8 mouse cellular contexts compared by ENCODE assay signal in genomic region chr10:95394819-95395812, GRCm38 (mm10). TPM values are rescaled to one million over a fixed set of nuclear protein-coding genes. Genes with fewer than 3 reads are reported as not detected.
A peak's percentile ranks its signal among the peaks of the same experiment; 100 is the strongest.
DNase-seq lines count a peak whose midpoint lies in the region; ATAC-seq lines count a peak whose summit lies in the region.

No protein-coding gene starts in this region.

- no peak overlapping the region for H3K27ac ChIP-seq in liver, embryonic 13.5 days
- H3K27ac ChIP-seq in forebrain, embryonic 11.5 days (ENCODE audit: low read depth, low read length): no peak overlapping the region

- intact Hi-C loops in heart, postnatal 14 days (cut with DNase I): no loop called here
- intact Hi-C loops in left cerebral cortex, postnatal 10 days (cut with DNase I): no loop called here

- no peak overlapping the region for H3K9ac ChIP-seq in liver, embryonic 13.5 days
- H3K9ac ChIP-seq in forebrain, embryonic 11.5 days (ENCODE audit: low read length): no peak overlapping the region

- H3K9me3 ChIP-seq in liver, embryonic 13.5 days (replicated peaks): no peaks in the 10 kb centered on the region
- H3K9me3 ChIP-seq in forebrain, embryonic 11.5 days (ENCODE audit: control insufficient read depth, low read length): no peaks in the 10 kb centered on the region

- no peak overlapping the region for H3K4me3 ChIP-seq in liver, embryonic 13.5 days (replicated peaks)
- H3K4me3 ChIP-seq in forebrain, embryonic 11.5 days (ENCODE audit: low read depth, low read length): no peak overlapping the region

- peaks cover 42% of the 10 kb centered on the region for H3K27me3 ChIP-seq in liver, embryonic 13.5 days
- H3K27me3 ChIP-seq in forebrain, embryonic 11.5 days (ENCODE audit: control insufficient read depth, insufficient read depth, low read length): no peaks in the 10 kb centered on the region

- ATAC-seq in liver, embryonic 13.5 days (ENCODE audit: low read depth): no peak
- no peak for ATAC-seq in forebrain, embryonic 11.5 days (replicated peaks; ENCODE audit: low FRiP score)

- H3K36me3 ChIP-seq in liver, embryonic 13.5 days: no peaks in the 10 kb centered on the region
- H3K36me3 ChIP-seq in forebrain, embryonic 11.5 days (ENCODE audit: control insufficient read depth, insufficient read depth, low read length): no peaks in the 10 kb centered on the region

- no peaks in the 10 kb centered on the region for H3K4me1 ChIP-seq in liver, embryonic 13.5 days (replicated peaks)
- peaks cover 3% of the 10 kb centered on the region; the same call in 1 of the 2 replicates for H3K4me1 ChIP-seq in forebrain, embryonic 11.5 days (replicated peaks; ENCODE audit: control insufficient read depth, insufficient read depth, low read length)

- DNase-seq in heart, adult 11 months: peak; percentile 85
- DNase-seq in heart, postnatal 14 days: no peak
- peak; percentile 42 for DNase-seq in 416B (ENCODE audit: low read depth)
- peak; percentile 51 for DNase-seq in forelimb bud, embryonic 11.5 days (ENCODE audit: low read depth, low spot score)
- no peak for DNase-seq in liver, embryonic 13.5 days
- no peak for DNase-seq in right cerebral cortex, adult 18-20 months
- DNase-seq in forebrain, embryonic 11.5 days (ENCODE audit: low spot score): no peak
- no peak for DNase-seq in left cerebral cortex, postnatal 10 days (ENCODE audit: extremely low spot score in 1 of 2, low spot score in 2 of 2)

- 36% methylated on average over 25 of the region's 25 CpGs for whole genome bisulfite sequencing in liver, embryonic 13.5 days (ENCODE audit: insufficient replicate concordance)
- 60% methylated on average over 25 of the region's 25 CpGs for WGBS in forebrain, embryonic 11.5 days

- H3K4me2 ChIP-seq in liver, embryonic 13.5 days: peak overlapping the region; percentile 28
- no peak overlapping the region for H3K4me2 ChIP-seq in forebrain, embryonic 11.5 days (ENCODE audit: low read depth, low read length, severe bottlenecking)

RNA-seq across cellular contexts. Expression of gene Socs2, which starts 21.9 kb away (rescaled TPM):
- 10 to 100 TPM; 79.1 to 80.9 TPM for total RNA-seq in heart, postnatal 14 days (2021)
- polyA plus RNA-seq in liver, embryonic 13.5 days (2015; fragmentation: Nextera tagmentation; extraction: Ambion mirVana): 6.9 and 8.1 TPM in 2 replicates
- 52.5 and 57.2 TPM in 2 replicates for polyA plus RNA-seq in forebrain, embryonic 11.5 days (2014; fragmentation: Nextera tagmentation; extraction: Ambion mirVana)
- total RNA-seq in left cerebral cortex, postnatal 10 days (2021): 10 to 100 TPM; 55.9 to 61.8 TPM

Comparison
In these comparisons a context has a peak if more than half of its experiments do, and no peak if none do; other contexts are left out.
1. DNase-seq: peak in heart, adult 11 months (single experiment), 416B (single experiment) and forelimb bud, embryonic 11.5 days (single experiment); none in heart, postnatal 14 days (0 of 2), liver, embryonic 13.5 days (single experiment), right cerebral cortex, adult 18-20 months (single experiment), forebrain, embryonic 11.5 days (single experiment) and left cerebral cortex, postnatal 10 days (0 of 2).